26 mouse cellular contexts compared by ENCODE assay signal in genomic region chr10:74789987-74790386, GRCm38 (mm10).
"Had no signal": no experiment of that assay in that cellular context is flagged by ENCODE, and none has a peak within 500 bp of the region (broad histone marks: within the 10 kb centered on the region; RNA-seq: fewer than 3 reads in every experiment).

No protein-coding gene starts in this region.

- ATAC-seq: forebrain, embryonic 13.5 days; forebrain, embryonic 14.5 days; forebrain, embryonic 15.5 days; forebrain, embryonic 16.5 days; forebrain, postnatal 0 days had no signal

- H3K4me3 ChIP-seq: embryonic facial prominence, embryonic 10.5 days; embryonic facial prominence, embryonic 12.5 days; embryonic facial prominence, embryonic 13.5 days; embryonic facial prominence, embryonic 15.5 days; erythroblast, embryonic 14.5 days; forebrain, embryonic 10.5 days; forebrain, embryonic 12.5 days; forebrain, embryonic 13.5 days; forebrain, embryonic 15.5 days; gastrocnemius, adult 2 months; heart, adult 2 months had no signal

- DNase-seq: cerebellum, postnatal 10 days; cerebellum, postnatal 14 days; cerebellum, postnatal 25 days; cerebellum, postnatal 36 days; embryo, embryonic 11 days; forebrain, postnatal 0 days; gastrocnemius, adult 2 months; gastrocnemius, postnatal 10 days; gastrocnemius, postnatal 14 days; gastrocnemius, postnatal 25 days; gastrocnemius, postnatal 36 days; heart, adult 11 months; heart, adult 18-20 months; heart, adult 2 months had no signal

- H3K4me2 ChIP-seq: embryonic facial prominence, embryonic 12.5 days; embryonic facial prominence, embryonic 13.5 days; embryonic facial prominence, embryonic 15.5 days; forebrain, embryonic 12.5 days; forebrain, embryonic 13.5 days; forebrain, embryonic 15.5 days; heart, embryonic 11.5 days had no signal

- H3K9ac ChIP-seq: embryonic facial prominence, embryonic 12.5 days; embryonic facial prominence, embryonic 13.5 days; embryonic facial prominence, embryonic 15.5 days; forebrain, embryonic 12.5 days; forebrain, embryonic 13.5 days; forebrain, embryonic 15.5 days; forebrain, postnatal 0 days had no signal

- H3K27me3 ChIP-seq: embryonic facial prominence, embryonic 12.5 days; embryonic facial prominence, embryonic 13.5 days; embryonic facial prominence, embryonic 15.5 days; forebrain, embryonic 12.5 days; forebrain, embryonic 13.5 days; forebrain, embryonic 15.5 days had no signal

- H3K36me3 ChIP-seq: embryonic facial prominence, embryonic 10.5 days; embryonic facial prominence, embryonic 12.5 days; embryonic facial prominence, embryonic 13.5 days; embryonic facial prominence, embryonic 15.5 days; forebrain, embryonic 10.5 days; forebrain, embryonic 12.5 days; forebrain, embryonic 15.5 days had no signal

- H3K9me3 ChIP-seq: embryonic facial prominence, embryonic 10.5 days; embryonic facial prominence, embryonic 12.5 days; embryonic facial prominence, embryonic 13.5 days; embryonic facial prominence, embryonic 15.5 days; forebrain, embryonic 10.5 days; forebrain, embryonic 12.5 days; forebrain, embryonic 13.5 days; forebrain, embryonic 15.5 days had no signal

- H3K4me1 ChIP-seq: embryonic facial prominence, embryonic 10.5 days; embryonic facial prominence, embryonic 12.5 days; embryonic facial prominence, embryonic 13.5 days; embryonic facial prominence, embryonic 15.5 days; forebrain, embryonic 10.5 days; forebrain, embryonic 12.5 days; forebrain, embryonic 13.5 days; forebrain, embryonic 15.5 days had no signal

- H3K27ac ChIP-seq: embryonic facial prominence, embryonic 10.5 days; embryonic facial prominence, embryonic 12.5 days; embryonic facial prominence, embryonic 13.5 days; embryonic facial prominence, embryonic 15.5 days; forebrain, embryonic 10.5 days; forebrain, embryonic 12.5 days; forebrain, embryonic 13.5 days; forebrain, embryonic 15.5 days; gastrocnemius, adult 2 months; heart, adult 2 months had no signal
